Mouse (Mus musculus) left cerebral cortex, postnatal 36 days (tissue): ENCODE results near the gene Ivl. TPM values are rescaled to one million over a fixed set of nuclear protein-coding genes. Genes with fewer than 3 reads are reported as not detected.

Experiments
- total RNA-seq, 2 experiments: library from RNA; stranded (reverse); gene quantifications; 2 replicates each; pipeline ENCODE4 v1.2.3; 2021

Ivl gene
- total RNA-seq, 2 experiments from 2014 or later, result not detected

Other genes starting within 250 kb of the Ivl start
- not detected for gene Sprr2d, start 234.6 kb downstream of the Ivl start, total RNA-seq
- gene Sprr2e, start 221.6 kb downstream of the Ivl start, total RNA-seq, result not detected
- not detected for gene Sprr2f, start 208.5 kb downstream of the Ivl start, total RNA-seq
- gene Sprr2h, start 188.1 kb downstream of the Ivl start, total RNA-seq, result not detected
- gene Sprr2i, start 165.7 kb downstream of the Ivl start, total RNA-seq, result not detected
- gene Sprr2j-ps, start 155.7 kb downstream of the Ivl start, total RNA-seq, result not detected
- 1 to 10 TPM; 4.2 to 4.9 TPM for gene Gm9774, start 144.3 kb downstream of the Ivl start, total RNA-seq
- not detected for gene Sprr2k, start 141.2 kb downstream of the Ivl start, total RNA-seq
- gene Sprr1b, start 134.9 kb downstream of the Ivl start, total RNA-seq, result not detected
- not detected for gene Sprr3, start 115.0 kb downstream of the Ivl start, total RNA-seq
- gene Sprr1a, start 87.8 kb downstream of the Ivl start, total RNA-seq, result not detected
- not detected for gene Sprr4, start 73.2 kb downstream of the Ivl start, total RNA-seq
- not detected for gene 2310046K23Rik, start 39.2 kb downstream of the Ivl start, total RNA-seq
- not detected for gene Smcp, start 15.3 kb upstream of the Ivl start, total RNA-seq
- gene 2210017I01Rik, start 33.8 kb upstream of the Ivl start, total RNA-seq, result not detected
- not detected for gene Lce6a, start 47.9 kb upstream of the Ivl start, total RNA-seq
- gene Lce1a1, start 74.6 kb upstream of the Ivl start, total RNA-seq, result not detected
- not detected for gene Lce1b, start 83.2 kb upstream of the Ivl start, total RNA-seq
- gene Lce1a2, start 96.6 kb upstream of the Ivl start, total RNA-seq, result not detected
- gene Lce1c, start 105.5 kb upstream of the Ivl start, total RNA-seq, result not detected
- gene Lce1d, start 113.5 kb upstream of the Ivl start, total RNA-seq, result not detected
- not detected for gene Lce1e, start 135.3 kb upstream of the Ivl start, total RNA-seq
- gene Lce1f, start 146.6 kb upstream of the Ivl start, total RNA-seq, result not detected
- gene Gm38119, start 165.4 kb upstream of the Ivl start, total RNA-seq, result not detected
- gene Lce1g, start 178.6 kb upstream of the Ivl start, total RNA-seq, result not detected
- not detected for gene Lce1h, start 191.3 kb upstream of the Ivl start, total RNA-seq
- not detected for gene Lce1i, start 205.2 kb upstream of the Ivl start, total RNA-seq
- gene Lce1j, start 216.8 kb upstream of the Ivl start, total RNA-seq, result not detected
- not detected for gene Lce1k, start 234.2 kb upstream of the Ivl start, total RNA-seq